Mouse (Mus musculus) thymus, adult 2 months (tissue): Measurements from ENCODE around the gene Vcp.

Source experiments
- CTCF ChIP-seq: fragments of 200-500 bp; IDR thresholded peaks from 2 replicates; pipeline ENCODE4 v1.5.1; 2012; ENCODE audit warnings: mild to moderate bottlenecking, control low read depth, low read length, moderate library complexity, borderline replicate concordance; ENCODE audit not compliant: control insufficient read depth, poor library complexity, insufficient read depth; ENCODE audit errors: extremely low read depth
- POLR2A ChIP-seq: fragments of 200-500 bp; IDR thresholded peaks from 2 replicates; pipeline ENCODE4 v1.6.1; 2012; ENCODE audit warnings: mild to moderate bottlenecking, low read length, control low read depth, moderate library complexity; ENCODE audit not compliant: control insufficient read depth, poor library complexity, insufficient read depth; ENCODE audit errors: extremely low read depth

DNA sequence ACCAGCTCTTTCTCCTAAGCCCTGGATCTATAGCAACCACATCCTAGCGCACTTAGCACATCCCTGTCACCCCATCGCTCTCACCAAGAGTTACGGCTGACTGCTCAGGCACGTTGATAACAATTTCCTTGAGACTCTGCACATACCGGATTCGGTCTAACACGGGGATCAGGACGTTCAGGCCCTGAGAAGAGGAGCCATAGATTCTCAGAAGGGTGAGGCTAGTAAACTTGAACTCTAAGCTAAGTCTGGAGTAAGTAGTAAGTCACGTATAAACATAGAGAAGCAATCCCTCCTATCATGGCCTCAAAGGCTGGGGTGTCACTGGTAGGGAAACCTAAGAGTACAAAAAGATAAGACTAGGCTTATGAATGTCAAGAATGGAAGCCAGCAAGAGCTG, 30.0 kb upstream of the Vcp start:
- TF ChIP-seq CTCF, result no peak
- no peak for TF ChIP-seq POLR2A
